Mouse (Mus musculus) hindbrain, embryonic 15.5 days (tissue): ENCODE results near the gene Gstm5. TPM values are rescaled to one million over a fixed set of nuclear protein-coding genes. Genes with fewer than 3 reads are reported as not detected.
A peak's percentile ranks its signal among the peaks of the same experiment; 100 is the strongest.

Experiments used
- ATAC-seq: fragments of 200-750 bp; cut with Nextera tagmentation; 2 replicates; pipeline ENCODE4 v1.8.0; 2017; ENCODE audit warnings: low read depth, moderate number of reproducible peaks, moderate TSS enrichment; ENCODE audit not compliant: low FRiP score
- H3K27ac ChIP-seq: fragments of 300-500 bp; sonication (generic); replicated peaks from 2 replicates; pipeline ENCODE4 v1.5.1; 2015; ENCODE audit warnings: mild to moderate bottlenecking, inconsistent platforms
- H3K27me3 ChIP-seq: fragments of 300-500 bp; sonication (generic); 2 replicates; pipeline ENCODE4 v1.6.1; 2015; ENCODE audit warnings: control low read depth, inconsistent platforms
- H3K36me3 ChIP-seq: fragments of 300-500 bp; sonication (generic); 2 replicates; pipeline ENCODE4 v1.6.1; 2015; ENCODE audit warnings: control low read depth, inconsistent platforms
- H3K4me1 ChIP-seq: fragments of 300-500 bp; sonication (generic); replicated peaks from 2 replicates; pipeline ENCODE4 v1.6.1; 2015; ENCODE audit warnings: control low read depth, inconsistent platforms
- H3K4me2 ChIP-seq: fragments of 300-500 bp; sonication (generic); 2 replicates; pipeline ENCODE4 v1.6.1; 2015; ENCODE audit warnings: moderate library complexity, mild to moderate bottlenecking, inconsistent platforms
- H3K4me3 ChIP-seq: fragments of 300-500 bp; sonication (generic); 2 replicates; pipeline ENCODE4 v1.5.1; 2015; ENCODE audit warnings: mild to moderate bottlenecking, inconsistent platforms
- H3K9ac ChIP-seq: fragments of 300-500 bp; sonication (generic); 2 replicates; pipeline ENCODE4 v1.6.1; 2015; ENCODE audit warnings: inconsistent platforms
- H3K9me3 ChIP-seq: fragments of 300-500 bp; sonication (generic); 2 replicates; pipeline ENCODE4 v1.6.1; 2016; ENCODE audit warnings: control low read depth, inconsistent platforms
- WGBS: fragments of 180-500 bp; shearing (Covaris S2); methylation state at CpG from one replicate; pipeline ENCODE4 v1.1.7; 2015; 5-methylcytosine and 5-hydroxymethylcytosine counted together
- polyA plus RNA-seq: library from polyadenylated mRNA; unstranded; fragments of >200 nt; fragmentation: Nextera tagmentation; extraction: Ambion mirVana; gene quantifications from 2 replicates; pipeline ENCODE4 v1.2.1, GENCODE M21; 2015

Gene Gstm5
- polyA plus RNA-seq, 1 experiment from 2014 or later: 252 TPM

DNA sequence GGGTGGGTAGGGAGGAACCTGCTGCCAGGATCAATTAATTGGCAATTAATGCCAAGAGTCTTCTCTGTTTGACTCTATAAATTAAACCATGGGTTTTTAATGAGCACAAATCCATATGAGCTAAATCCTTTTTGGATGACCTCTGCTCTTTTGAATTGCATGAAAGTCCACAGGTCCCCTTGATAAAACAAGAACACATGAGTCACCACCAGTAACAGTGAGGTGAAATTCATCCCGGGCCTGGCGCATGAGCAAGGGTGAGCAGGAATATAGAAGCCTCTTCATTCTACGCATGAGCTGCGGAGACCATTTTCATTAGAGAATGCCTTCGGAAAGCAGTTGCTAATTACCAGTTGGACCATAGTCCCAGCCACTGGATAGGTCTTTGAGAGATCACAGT lies 24.7 kb downstream of the Gstm5 start:
- Histone ChIP-seq H3K4me2 (no peak overlapping the region), H3K9me3 (no peaks in the 10 kb centered on the region), H3K9ac (no peak overlapping the region), H3K27ac (no peak overlapping the region), H3K27me3 (no peaks in the 10 kb centered on the region), H3K4me3 (no peak overlapping the region), H3K36me3 (no peaks in the 10 kb centered on the region), H3K4me1 (0 out of 2 replicates have a peak, but pooled peaks cover 3% of the 10 kb centered on the region)
- no peak for ATAC-seq
- WGBS: 93% methylated on average over 5 of the region's 5 CpGs

DNA sequence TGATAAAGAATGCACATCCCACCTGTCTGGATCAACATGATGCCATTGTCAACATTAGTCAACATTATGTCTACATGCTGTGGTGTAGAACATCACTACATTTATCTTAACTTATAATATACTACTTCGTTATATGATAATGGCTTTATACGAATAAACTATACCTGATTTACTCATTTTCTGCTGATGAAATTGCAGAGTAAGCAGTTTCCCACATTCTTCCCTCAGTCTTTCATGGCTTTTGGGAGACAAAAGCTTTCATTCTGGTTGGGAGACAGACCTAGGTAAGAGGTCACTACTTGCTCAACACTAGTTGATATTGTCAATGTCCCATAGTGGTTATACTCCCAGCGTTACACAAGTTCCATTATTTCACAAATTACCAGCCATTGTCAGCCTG lies 29.7 kb downstream of the Gstm5 start:
- Histone ChIP-seq H3K36me3 (no peaks in the 10 kb centered on the region), H3K9me3 (no peaks in the 10 kb centered on the region), H3K4me2 (no peak overlapping the region), H3K27me3 (no peaks in the 10 kb centered on the region), H3K9ac (no peak overlapping the region), H3K4me1 (no peaks in the 10 kb centered on the region), H3K27ac (no peak overlapping the region), H3K4me3 (no peak overlapping the region)
- 94% methylated on average over 3 of the region's 3 CpGs for WGBS
- no peak for ATAC-seq

GRCm38 (mm10) chr3:107927841-107928240 lies 32.2 kb downstream of the Gstm5 start:
- H3K36me3 ChIP-seq: no peaks in the 10 kb centered on the region
- no peak overlapping the region for H3K27ac ChIP-seq
- WGBS: 60% methylated on average over 3 of the region's 3 CpGs
- H3K4me3 ChIP-seq: no peak overlapping the region
- ATAC-seq: no peak
- no peaks in the 10 kb centered on the region for H3K27me3 ChIP-seq
- H3K9ac ChIP-seq: no peak overlapping the region
- H3K4me1 ChIP-seq: peaks cover 15% of the 10 kb centered on the region
- no peaks in the 10 kb centered on the region for H3K9me3 ChIP-seq
- no peak overlapping the region for H3K4me2 ChIP-seq

DNA sequence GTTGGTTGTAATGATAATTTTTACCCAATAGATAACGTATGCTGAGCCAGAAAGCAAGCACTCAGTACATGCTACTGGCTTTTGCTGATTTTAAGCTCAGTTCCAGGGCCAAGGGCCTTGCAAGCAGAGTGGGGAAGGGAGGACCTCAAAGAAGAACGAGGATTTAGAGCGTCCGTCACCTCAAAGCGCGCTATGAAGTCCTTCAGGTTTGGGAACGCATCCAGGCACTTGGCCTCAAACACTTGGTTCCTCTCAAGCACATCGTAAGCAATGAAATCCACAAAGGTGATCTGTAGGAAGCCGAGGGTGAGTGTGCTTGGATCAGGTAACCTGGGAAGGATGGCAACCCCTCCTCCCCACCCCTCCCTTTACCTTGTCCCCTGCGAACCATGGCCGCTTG lies 33.1 kb downstream of the Gstm5 start:
- H3K27ac ChIP-seq: no peak overlapping the region

GRCm38 (mm10) chr3:107929243-107929642 lies 33.6 kb downstream of the Gstm5 start:
- WGBS: 82% methylated on average over 4 of the region's 4 CpGs
- Histone ChIP-seq H3K4me3 (no peak overlapping the region), H3K9ac (no peak overlapping the region), H3K4me2 (no peak overlapping the region), H3K4me1 (peaks cover 15% of the 10 kb centered on the region), H3K27ac (no peak overlapping the region), H3K36me3 (no peaks in the 10 kb centered on the region), H3K9me3 (no peaks in the 10 kb centered on the region), H3K27me3 (no peaks in the 10 kb centered on the region)
- ATAC-seq: no peak

More for the DNA sequence above, 33.1 kb downstream of the Gstm5 start:
- no peak overlapping the region for H3K4me3 ChIP-seq
- no peaks in the 10 kb centered on the region for H3K36me3 ChIP-seq
- WGBS: 86% methylated on average over 11 of the region's 11 CpGs
- ATAC-seq: no peak
- peaks cover 15% of the 10 kb centered on the region for H3K4me1 ChIP-seq
- no peak overlapping the region for H3K9ac ChIP-seq
- no peaks in the 10 kb centered on the region for H3K9me3 ChIP-seq
- H3K27me3 ChIP-seq: no peaks in the 10 kb centered on the region
- no peak overlapping the region for H3K4me2 ChIP-seq

DNA sequence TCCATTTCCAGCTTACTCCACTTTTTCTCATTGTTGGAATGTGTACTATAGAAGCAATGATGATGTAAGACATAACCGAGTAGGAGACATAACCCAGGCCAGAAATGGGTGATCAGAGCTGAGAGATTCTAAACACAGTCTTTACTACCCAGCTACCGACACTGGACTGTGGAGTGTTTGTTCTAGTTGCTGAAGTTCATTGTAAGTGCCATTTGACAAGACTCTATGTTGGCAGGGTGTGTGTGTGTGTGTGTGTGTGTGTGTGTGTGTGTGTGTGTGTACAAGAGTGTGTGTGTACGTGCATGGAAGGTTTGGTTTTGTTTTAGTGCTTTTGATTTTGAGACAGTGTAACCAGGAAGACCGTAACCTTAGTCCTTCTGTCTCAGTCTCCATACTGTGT lies 34.1 kb downstream of the Gstm5 start:
- WGBS: 84% methylated on average over 4 of the region's 4 CpGs
- H3K36me3 ChIP-seq: no peaks in the 10 kb centered on the region
- no peak overlapping the region for H3K4me3 ChIP-seq
- H3K27me3 ChIP-seq: no peaks in the 10 kb centered on the region
- H3K9ac ChIP-seq: no peak overlapping the region
- no peaks in the 10 kb centered on the region for H3K9me3 ChIP-seq
- H3K4me1 ChIP-seq: peaks cover 15% of the 10 kb centered on the region
- ATAC-seq: no peak
- no peak overlapping the region for H3K4me2 ChIP-seq
- H3K27ac ChIP-seq: no peak overlapping the region

DNA sequence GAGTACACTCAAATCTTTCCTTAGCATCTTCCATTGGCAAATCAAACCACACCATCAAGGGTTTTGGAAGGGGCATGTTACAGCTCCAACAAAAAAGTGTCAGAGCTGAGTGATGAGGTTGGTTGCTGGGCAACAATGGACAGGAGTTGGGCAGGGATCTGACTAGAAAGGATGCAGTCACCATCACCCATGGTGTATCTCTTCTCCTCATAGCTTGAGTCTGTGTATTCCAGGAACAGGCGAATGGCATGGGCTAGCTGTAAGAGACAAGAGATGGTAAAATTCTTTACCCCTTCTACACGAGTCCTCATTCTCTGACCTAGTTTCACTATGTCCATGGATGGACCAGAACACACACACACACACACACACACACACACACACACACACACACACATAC lies 35.5 kb downstream of the Gstm5 start:
- ATAC-seq: no peak; the same call in 1 of the 2 replicates
- H3K4me1 ChIP-seq: peaks cover 15% of the 10 kb centered on the region
- no peaks in the 10 kb centered on the region for H3K9me3 ChIP-seq
- H3K27me3 ChIP-seq: no peaks in the 10 kb centered on the region; the same call in 1 of the 2 replicates
- H3K4me2 ChIP-seq: peak overlapping the region; percentile 48
- H3K27ac ChIP-seq: peak overlapping the region; percentile 69
- WGBS: 53% methylated on average over 2 of the region's 2 CpGs
- H3K9ac ChIP-seq: no peak overlapping the region
- peak overlapping the region; percentile 26 for H3K4me3 ChIP-seq
- H3K36me3 ChIP-seq: no peaks in the 10 kb centered on the region

DNA sequence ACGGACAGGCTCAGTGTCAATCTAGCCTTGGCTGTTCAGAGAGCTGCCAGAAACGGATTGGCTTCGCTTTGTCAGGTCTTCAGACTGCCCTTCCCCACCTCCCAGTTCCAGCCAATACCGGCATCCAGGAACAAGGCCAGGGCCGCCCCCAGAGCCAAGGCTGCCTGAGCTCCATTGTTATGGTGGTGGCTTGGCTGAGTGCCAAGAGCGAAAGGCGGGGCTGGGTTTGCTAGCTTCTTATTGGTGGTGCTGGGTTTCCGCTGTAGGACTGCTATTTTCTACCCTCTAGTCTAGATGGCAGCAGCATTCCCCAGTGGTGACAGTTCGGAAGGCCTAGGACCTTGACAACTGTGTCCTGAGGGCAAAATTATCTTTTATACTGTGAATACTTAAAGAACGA lies 36.0 kb downstream of the Gstm5 start, which contains the start of gene Gstm7:
Gstm7 (minus strand) TSS at position 148 of the 400 bp plus-strand sequence.
- H3K27me3 ChIP-seq: no peaks in the 10 kb centered on the region; the same call in 1 of the 2 replicates
- ATAC-seq: peak; percentile 97
- H3K4me2 ChIP-seq: peak within 1 kb of the TSS; percentile 48
- no peaks in the 10 kb centered on the region for H3K9me3 ChIP-seq
- 3% methylated on average over 10 of the region's 10 CpGs for WGBS
- H3K9ac ChIP-seq: no peak within 1 kb of the TSS
- peak within 1 kb of the TSS; percentile 69 for H3K27ac ChIP-seq
- no peaks in the 10 kb centered on the region for H3K36me3 ChIP-seq
- peak within 1 kb of the TSS; percentile 26 for H3K4me3 ChIP-seq
- H3K4me1 ChIP-seq: peaks cover 15% of the 10 kb centered on the region

DNA sequence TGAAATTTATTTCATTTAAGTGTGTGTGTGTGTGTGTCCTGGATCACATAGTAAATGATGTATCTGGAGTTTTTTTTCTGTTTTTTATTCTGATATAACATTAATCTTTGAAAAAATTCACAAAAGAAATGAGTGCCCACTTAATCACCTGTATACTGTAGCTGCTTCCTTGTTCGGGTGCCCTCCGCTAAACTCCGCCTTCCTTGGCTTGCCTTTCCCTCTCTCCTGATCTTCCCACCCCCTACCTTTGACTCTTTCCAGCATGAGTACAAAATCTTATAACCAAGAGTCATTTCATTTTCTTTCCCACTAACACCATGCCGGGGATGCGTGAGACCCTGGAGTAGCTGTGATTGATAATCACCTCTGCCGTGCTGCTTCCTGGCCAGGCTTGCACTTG lies 36.5 kb downstream of the Gstm5 start:
- Histone ChIP-seq H3K9me3 (no peaks in the 10 kb centered on the region), H3K4me2 (no peak overlapping the region), H3K27ac (peak overlapping the region; percentile 52; the same call in 1 of the 2 replicates), H3K9ac (no peak overlapping the region), H3K4me1 (peaks cover 15% of the 10 kb centered on the region), H3K27me3 (no peaks in the 10 kb centered on the region; the same call in 1 of the 2 replicates), H3K36me3 (no peaks in the 10 kb centered on the region), H3K4me3 (no peak overlapping the region)
- 66% methylated on average over 6 of the region's 6 CpGs for WGBS
- ATAC-seq: no peak

DNA sequence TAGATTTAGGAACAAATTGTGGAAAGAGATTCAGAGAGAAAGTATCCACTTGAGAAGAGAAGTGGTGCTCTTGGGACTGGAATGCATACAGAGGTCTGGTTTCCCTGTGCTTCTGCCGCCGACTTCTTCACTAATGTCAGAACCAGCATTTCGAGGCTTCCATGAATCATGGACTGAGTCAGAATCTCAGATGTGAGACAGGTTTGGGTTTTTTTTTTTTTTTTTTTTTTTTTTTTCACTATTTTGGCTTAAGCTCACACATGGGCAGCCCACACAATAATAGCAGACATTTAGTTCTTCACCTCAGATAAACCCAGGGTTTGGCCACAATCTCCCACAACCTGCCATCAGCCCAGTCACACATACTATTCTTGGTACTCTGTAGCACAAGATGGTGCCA lies 39.6 kb downstream of the Gstm5 start:
- H3K9me3 ChIP-seq: no peaks in the 10 kb centered on the region
- H3K27ac ChIP-seq: no peak overlapping the region
- no peaks in the 10 kb centered on the region for H3K36me3 ChIP-seq
- WGBS: 89% methylated on average over 3 of the region's 3 CpGs
- no peaks in the 10 kb centered on the region; the same call in 1 of the 2 replicates for H3K27me3 ChIP-seq
- H3K4me3 ChIP-seq: no peak overlapping the region
- ATAC-seq: no peak
- H3K9ac ChIP-seq: no peak overlapping the region
- peaks cover 26% of the 10 kb centered on the region for H3K4me1 ChIP-seq
- H3K4me2 ChIP-seq: no peak overlapping the region

DNA sequence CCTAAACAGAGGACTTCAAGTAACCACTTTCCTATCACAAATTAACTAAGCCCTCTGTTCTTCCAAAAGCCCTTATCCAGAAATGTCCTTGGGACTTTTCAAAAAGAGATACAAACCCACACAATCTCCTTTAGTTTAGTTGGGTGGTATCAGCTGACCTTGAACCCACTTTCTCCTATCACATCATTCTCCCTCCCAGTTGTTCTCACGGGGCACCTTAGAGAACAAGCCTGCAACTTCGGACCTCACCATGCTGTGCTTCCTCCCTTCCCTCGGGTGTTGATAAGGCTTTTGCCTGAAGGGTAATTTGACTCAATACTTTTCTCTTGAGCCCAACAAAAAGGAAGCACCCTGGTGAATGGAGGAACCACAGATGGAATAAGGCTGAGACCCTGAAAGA lies 40.3 kb downstream of the Gstm5 start:
- no peak for ATAC-seq

GRCm38 (mm10) chr3:107939403-107939802 lies 43.8 kb downstream of the Gstm5 start:
- 54% methylated on average over 3 of the region's 3 CpGs for WGBS
- Histone ChIP-seq H3K9ac (no peak overlapping the region), H3K4me3 (no peak overlapping the region), H3K4me1 (peaks cover 26% of the 10 kb centered on the region), H3K9me3 (no peaks in the 10 kb centered on the region), H3K4me2 (no peak overlapping the region), H3K36me3 (no peaks in the 10 kb centered on the region), H3K27me3 (no peaks in the 10 kb centered on the region; the same call in 1 of the 2 replicates), H3K27ac (0 out of 2 replicates have a peak overlapping the region, but pooled peaks have one; percentile 4)
- ATAC-seq: no peak

More for the DNA sequence above, 40.3 kb downstream of the Gstm5 start:
- no peak overlapping the region for H3K4me2 ChIP-seq
- H3K4me3 ChIP-seq: no peak overlapping the region
- no peak overlapping the region for H3K27ac ChIP-seq
- H3K36me3 ChIP-seq: no peaks in the 10 kb centered on the region
- H3K9ac ChIP-seq: no peak overlapping the region
- H3K9me3 ChIP-seq: no peaks in the 10 kb centered on the region
- no peaks in the 10 kb centered on the region; the same call in 1 of the 2 replicates for H3K27me3 ChIP-seq
- 73% methylated on average over 3 of the region's 3 CpGs for WGBS
- peaks cover 27% of the 10 kb centered on the region for H3K4me1 ChIP-seq

- WGBS: 46% methylated on average over 4 of the region's 4 CpGs
- H3K9me3 ChIP-seq: no peaks in the 10 kb centered on the region
- no peak overlapping the region for H3K4me3 ChIP-seq
- no peak overlapping the region for H3K9ac ChIP-seq
- H3K27me3 ChIP-seq: no peaks in the 10 kb centered on the region; the same call in 1 of the 2 replicates
- H3K4me1 ChIP-seq: peaks cover 26% of the 10 kb centered on the region
- no peak for ATAC-seq
- H3K36me3 ChIP-seq: no peaks in the 10 kb centered on the region
- no peak overlapping the region for H3K4me2 ChIP-seq
- 0 out of 2 replicates have a peak overlapping the region, but pooled peaks have one; percentile 4 for H3K27ac ChIP-seq
Observed at GRCm38 (mm10) chr3:107939830-107940229, 44.2 kb downstream of the Gstm5 start.
